Mouse (Mus musculus) cerebellum, adult 11-12 months (tissue): ENCODE results near the gene Hes7.
A peak's percentile ranks its signal among the peaks of the same experiment; 100 is the strongest.

Experiments
- DNase-seq: peaks from one replicate; pipeline ENCODE4 v3.0.0; 2022

The Hes7 gene

GRCm38 (mm10) chr11:69101604-69102402 is 18.4 kb upstream of the Hes7 start:
- peak; percentile 58 for DNase-seq

- DNase-seq = peak; percentile 57
Observed at GRCm38 (mm10) chr11:69102403-69102725, 17.8 kb upstream of the Hes7 start.

GRCm38 (mm10) chr11:69103121-69103520 is 17.1 kb upstream of the Hes7 start:
- DNase-seq = peak; percentile 52

DNA sequence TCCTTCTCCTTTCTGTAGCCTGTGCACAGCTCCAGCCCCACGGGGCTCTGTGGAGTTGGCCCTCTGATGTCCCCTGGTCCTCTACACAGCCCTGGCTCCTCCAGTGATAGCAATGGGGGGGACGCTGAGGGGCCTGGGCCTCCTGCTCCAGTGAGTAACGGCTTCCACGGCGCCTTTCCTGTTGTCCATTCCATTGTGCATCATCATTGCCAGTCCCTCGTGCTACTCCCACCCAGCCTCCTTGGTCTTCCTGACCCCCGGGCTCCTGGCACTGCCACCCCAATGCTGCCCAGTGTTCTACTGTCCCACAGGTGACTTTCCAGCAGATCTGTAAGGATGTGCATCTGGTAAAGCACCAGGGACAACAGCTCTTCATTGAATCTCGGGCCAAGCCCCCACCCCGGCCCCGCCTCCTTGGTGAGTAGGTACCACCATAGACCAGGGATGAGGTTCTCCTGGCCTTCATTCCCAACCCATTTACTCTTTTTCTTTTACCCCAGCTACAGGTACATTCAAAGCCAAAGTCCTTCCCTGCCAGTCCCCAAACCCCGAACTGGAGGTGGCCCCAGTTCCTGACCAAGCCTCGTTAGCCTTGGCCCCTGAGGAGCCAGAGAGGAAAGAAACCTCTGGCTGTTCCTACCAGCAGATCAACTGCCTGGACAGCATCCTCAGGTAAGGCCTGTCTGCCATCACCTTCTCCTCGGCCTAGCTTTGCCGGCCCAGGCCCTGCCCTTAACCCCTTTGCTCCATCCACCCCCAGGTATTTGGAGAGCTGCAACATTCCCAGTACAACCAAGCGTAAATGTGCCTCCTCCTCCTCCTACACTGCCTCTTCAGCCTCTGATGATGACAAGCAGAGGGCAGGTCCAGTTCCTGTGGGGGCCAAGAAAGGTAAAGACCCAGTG is 16.4 kb upstream of the Hes7 start:
- peak; percentile 23 for DNase-seq

- DNase-seq = peak; percentile 49
Observed at GRCm38 (mm10) chr11:69104487-69104886, 15.7 kb upstream of the Hes7 start.

DNA sequence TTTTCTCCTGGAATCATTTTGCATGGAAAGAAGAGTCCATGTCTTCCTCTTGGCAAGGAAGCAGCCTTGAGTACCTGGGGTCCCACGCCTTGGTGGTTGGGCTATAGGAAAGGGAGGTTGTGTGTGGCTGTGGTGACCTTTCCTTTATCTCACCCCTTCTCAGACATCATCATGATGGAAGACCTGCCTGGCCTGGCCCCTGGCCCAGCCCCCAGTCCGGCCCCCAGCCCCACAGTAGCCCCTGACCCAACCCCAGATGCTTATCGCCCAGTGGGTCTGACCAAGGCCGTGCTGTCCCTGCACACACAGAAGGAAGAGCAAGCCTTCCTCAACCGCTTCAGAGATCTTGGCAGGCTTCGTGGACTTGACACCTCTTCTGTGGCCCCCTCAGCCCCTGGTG is 15.0 kb upstream of the Hes7 start:
- DNase-seq = no peak

GRCm38 (mm10) chr11:69105796-69106195 is 14.4 kb upstream of the Hes7 start:
- no peak for DNase-seq

- DNase-seq = no peak
Observed at GRCm38 (mm10) chr11:69106299-69106698, 13.9 kb upstream of the Hes7 start.

- DNase-seq = peak; percentile 53
Observed at GRCm38 (mm10) chr11:69106842-69107241, 13.4 kb upstream of the Hes7 start.

DNA sequence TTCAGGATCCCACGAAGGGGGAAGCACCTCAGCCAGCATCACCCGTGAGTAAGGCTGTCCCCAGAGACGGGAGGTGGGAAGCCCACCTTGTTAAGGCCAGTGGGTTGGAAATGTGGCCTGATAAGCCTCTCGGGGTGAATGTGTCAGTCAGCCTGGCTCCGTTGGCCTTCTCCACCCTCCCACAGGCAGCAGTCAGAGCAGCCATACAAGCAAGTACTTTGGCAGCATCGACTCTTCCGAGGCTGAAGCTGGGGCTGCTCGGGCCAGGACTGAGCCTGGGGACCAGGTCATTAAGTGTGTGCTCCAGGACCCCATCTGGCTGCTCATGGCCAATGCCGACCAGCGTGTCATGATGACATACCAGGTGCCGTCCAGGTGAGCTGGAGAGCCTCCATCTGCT is 12.5 kb upstream of the Hes7 start:
- no peak for DNase-seq

DNA sequence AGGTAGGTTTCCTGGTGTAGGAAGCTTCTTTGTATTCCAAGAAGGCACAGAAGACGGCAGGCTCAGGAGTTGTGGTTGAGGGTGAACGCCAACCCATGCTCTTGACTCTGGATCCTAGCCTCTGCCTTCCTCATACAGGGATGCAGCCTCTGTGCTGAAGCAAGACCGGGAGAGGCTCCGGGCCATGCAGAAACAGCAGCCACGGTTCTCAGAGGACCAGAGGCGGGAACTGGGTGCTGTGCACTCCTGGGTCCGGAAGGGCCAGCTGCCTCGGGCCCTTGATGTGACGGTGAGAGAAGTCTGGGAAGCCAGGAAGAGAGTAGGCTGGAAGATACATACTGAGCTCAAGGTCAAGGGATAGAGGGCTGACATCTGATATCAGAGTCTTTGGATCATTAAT is 12.0 kb upstream of the Hes7 start:
- DNase-seq = no peak

DNA sequence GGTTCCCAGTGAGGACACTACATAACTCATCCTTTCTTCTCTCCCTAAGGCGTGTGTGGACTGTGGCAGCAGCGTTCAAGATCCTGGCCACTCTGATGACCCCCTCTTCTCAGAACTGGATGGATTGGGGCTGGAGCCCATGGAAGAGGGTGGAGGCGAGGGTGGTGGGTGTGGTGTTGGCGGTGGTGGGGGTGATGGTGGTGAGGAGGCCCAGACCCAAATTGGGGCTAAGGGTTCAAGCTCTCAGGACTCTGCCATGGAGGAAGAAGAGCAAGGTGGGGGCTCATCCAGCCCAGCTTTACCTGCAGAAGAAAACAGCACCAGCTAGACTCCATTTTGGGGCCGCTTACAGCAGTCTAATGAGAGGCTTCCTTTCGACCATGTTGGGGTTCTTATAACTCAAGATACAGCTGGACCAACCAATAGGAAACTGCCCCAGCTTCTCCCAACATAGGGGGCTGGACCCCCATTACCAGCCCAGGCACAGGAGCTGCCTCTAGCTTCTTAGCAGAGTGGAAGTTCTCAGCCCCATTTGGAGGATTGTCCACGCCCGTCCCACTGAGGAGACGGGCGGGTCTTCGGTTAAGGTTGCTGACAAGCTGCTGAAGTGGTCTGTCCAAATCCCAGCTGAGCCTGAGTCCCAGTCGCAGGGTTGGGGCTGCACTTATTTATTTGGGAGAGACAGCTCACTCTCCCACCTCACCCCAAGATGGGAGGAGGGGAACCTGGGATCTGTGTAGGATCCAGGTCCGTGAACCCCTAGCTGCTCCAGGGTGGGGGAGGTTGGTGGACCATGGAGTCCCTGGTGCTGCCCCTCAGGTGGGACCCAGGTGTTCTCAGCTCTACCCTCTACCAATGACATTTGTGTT is 10.9 kb upstream of the Hes7 start:
- DNase-seq = peak; percentile 54

- DNase-seq = peak; percentile 83
Observed at GRCm38 (mm10) chr11:69110319-69111046, 9.7 kb upstream of the Hes7 start.

- DNase-seq = no peak
Observed at GRCm38 (mm10) chr11:69111051-69111810, 9.0 kb upstream of the Hes7 start.

GRCm38 (mm10) chr11:69111865-69112264 is 8.3 kb upstream of the Hes7 start:
- DNase-seq = no peak

- DNase-seq = peak; percentile 8
Observed at GRCm38 (mm10) chr11:69114018-69114417, 6.2 kb upstream of the Hes7 start.

DNA sequence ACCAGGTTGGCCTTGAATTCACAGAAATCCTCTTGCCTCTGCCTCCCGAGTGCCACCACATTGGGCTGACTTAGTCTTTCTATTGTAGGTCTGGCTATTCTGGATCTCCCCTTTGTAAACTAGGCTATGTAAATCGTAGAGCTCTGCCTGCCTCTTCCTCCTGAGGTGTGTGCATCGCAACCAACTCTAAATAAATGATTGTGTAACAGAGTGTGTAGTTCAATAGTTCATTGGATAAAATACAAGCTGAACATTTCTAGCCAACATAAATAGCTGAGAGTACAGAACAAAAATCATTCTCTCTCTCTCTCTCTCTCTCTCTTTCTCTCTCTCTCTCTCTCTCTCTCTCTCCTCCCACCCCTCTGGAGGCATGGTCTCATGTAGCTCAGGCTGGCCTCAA is 5.6 kb upstream of the Hes7 start:
- no peak for DNase-seq

GRCm38 (mm10) chr11:69116843-69117242 is 3.4 kb upstream of the Hes7 start:
- DNase-seq = peak; percentile 31

GRCm38 (mm10) chr11:69117737-69118695 is 2.2 kb upstream of the Hes7 start:
- DNase-seq = peak; percentile 73

DNA sequence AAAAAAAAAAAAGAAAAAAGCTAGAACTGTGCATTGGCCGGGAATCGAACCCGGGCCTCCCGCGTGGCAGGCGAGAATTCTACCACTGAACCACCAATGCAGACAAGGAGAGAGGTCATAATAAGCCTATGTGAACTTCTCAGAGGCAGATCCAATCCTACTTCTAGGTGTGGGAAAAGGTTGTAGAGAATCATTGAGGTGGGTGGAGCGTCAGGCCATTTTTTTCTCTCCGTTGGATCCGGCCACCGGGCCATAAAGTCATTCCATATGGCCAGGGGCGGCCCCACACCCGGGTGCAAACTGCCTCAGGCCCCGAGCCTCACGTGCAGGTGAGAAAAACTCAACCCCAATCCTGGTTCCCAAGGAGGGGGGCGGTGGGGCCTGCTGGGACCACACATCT is 1.4 kb upstream of the Hes7 start:
- DNase-seq = peak; percentile 85
